Mouse (Mus musculus) thymus, adult 2 months (tissue): ENCODE results near the gene Map6. TPM values are rescaled to one million over a fixed set of nuclear protein-coding genes. Genes with fewer than 3 reads are reported as not detected.

Experiments used
- DNase-seq: peaks from one replicate; pipeline ENCODE4 v3.0.0; 2021
- H3K27ac ChIP-seq: fragments of 200-500 bp; 2 replicates; pipeline ENCODE4 v1.5.1; 2012; ENCODE audit warnings: low read length, control low read depth; ENCODE audit not compliant: control insufficient read depth, insufficient read depth
- H3K27me3 ChIP-seq: fragments of 200-500 bp; 2 replicates; pipeline ENCODE4 v1.6.1; 2012; ENCODE audit warnings: mild to moderate bottlenecking, low read length, moderate library complexity, mixed read lengths; ENCODE audit not compliant: control insufficient read depth, insufficient read depth
- H3K36me3 ChIP-seq: fragments of 200-500 bp; 2 replicates; pipeline ENCODE4 v1.6.1; 2012; ENCODE audit warnings: mild to moderate bottlenecking, low read length, moderate library complexity; ENCODE audit not compliant: control insufficient read depth, insufficient read depth
- H3K4me1 ChIP-seq: fragments of 200-500 bp; replicated peaks from 2 replicates; pipeline ENCODE4 v1.6.1; 2012; ENCODE audit warnings: low read length; ENCODE audit not compliant: control insufficient read depth, insufficient read depth
- H3K4me3 ChIP-seq: fragments of 200-500 bp; 2 replicates; pipeline ENCODE4 v1.5.1; 2012; ENCODE audit warnings: mild to moderate bottlenecking, low read length, control low read depth, moderate library complexity; ENCODE audit not compliant: control insufficient read depth, insufficient read depth
- CTCF ChIP-seq: fragments of 200-500 bp; IDR thresholded peaks from 2 replicates; pipeline ENCODE4 v1.5.1; 2012; ENCODE audit warnings: mild to moderate bottlenecking, control low read depth, low read length, moderate library complexity, borderline replicate concordance; ENCODE audit not compliant: control insufficient read depth, poor library complexity, insufficient read depth; ENCODE audit errors: extremely low read depth
- POLR2A ChIP-seq: fragments of 200-500 bp; IDR thresholded peaks from 2 replicates; pipeline ENCODE4 v1.6.1; 2012; ENCODE audit warnings: mild to moderate bottlenecking, low read length, control low read depth, moderate library complexity; ENCODE audit not compliant: control insufficient read depth, poor library complexity, insufficient read depth; ENCODE audit errors: extremely low read depth
- WGBS: fragments of 180-500 bp; shearing (Covaris S2); methylation state at CpG from one replicate; pipeline ENCODE4 v1.1.7; 2018; 5-methylcytosine and 5-hydroxymethylcytosine counted together
- polyA plus RNA-seq: library from polyadenylated mRNA; depleted of rRNA; stranded (reverse); fragments of >200 nt; gene quantifications from 2 replicates; pipeline ENCODE4 v1.2.3, GENCODE M21; 2012

The Map6 gene
- polyA plus RNA-seq, 1 experiment: 1.3 TPM

DNA sequence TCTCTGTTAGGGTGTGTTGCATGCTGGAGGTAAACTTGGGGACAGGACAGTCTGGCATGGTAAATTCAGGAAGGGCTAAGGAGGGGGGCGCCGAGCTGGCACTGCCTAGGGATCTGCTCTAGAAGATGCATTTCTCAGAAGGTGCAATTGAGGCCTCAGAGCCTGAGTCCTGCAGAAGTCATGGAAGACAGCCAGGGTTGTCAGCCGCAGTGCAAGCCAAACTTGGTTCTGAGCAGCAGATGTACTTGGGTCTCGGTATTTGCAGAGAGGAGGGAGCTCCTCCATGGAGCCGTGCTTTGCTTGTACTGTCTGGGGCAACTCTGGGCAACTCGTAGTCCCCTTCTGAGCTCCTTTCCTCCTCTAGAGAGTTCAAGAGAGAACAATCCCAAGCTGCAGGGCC, 58.9 kb downstream of the Map6 start:
- Histone ChIP-seq H3K27me3 (no peaks in the 10 kb centered on the region), H3K36me3 (no peaks in the 10 kb centered on the region), H3K4me1 (no peaks in the 10 kb centered on the region), H3K27ac (no peak overlapping the region), H3K4me3 (no peak overlapping the region)
- DNase-seq: no peak
- TF ChIP-seq POLR2A: no peak
- no peak for TF ChIP-seq CTCF
- 90% methylated on average over 6 of the region's 6 CpGs for WGBS

DNA sequence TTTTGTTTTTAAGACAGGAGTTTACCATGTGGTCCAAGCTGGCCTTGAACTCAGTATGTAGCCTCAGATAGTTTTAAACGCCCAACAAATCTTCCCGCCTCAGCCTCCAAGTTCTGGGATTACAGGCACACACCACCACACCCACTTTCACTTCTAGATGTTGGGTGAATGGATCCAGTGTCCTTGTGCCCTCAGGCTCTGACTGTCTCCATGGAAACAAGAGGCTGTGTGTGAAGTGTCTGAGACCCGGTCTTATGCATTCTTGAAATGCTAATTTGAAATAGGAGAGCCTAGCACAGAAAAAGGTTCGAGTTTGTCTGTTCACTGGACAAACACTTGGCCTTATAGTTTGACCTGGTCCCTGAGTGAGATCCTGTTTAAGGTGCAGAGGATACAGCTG, 61.6 kb downstream of the Map6 start:
- Histone ChIP-seq H3K27ac (no peak overlapping the region), H3K4me3 (no peak overlapping the region), H3K36me3 (no peaks in the 10 kb centered on the region), H3K27me3 (no peaks in the 10 kb centered on the region), H3K4me1 (no peaks in the 10 kb centered on the region)
- TF ChIP-seq CTCF (no peak), POLR2A (no peak)
- DNase-seq: no peak
- WGBS: 86% methylated on average over 4 of the region's 4 CpGs

DNA sequence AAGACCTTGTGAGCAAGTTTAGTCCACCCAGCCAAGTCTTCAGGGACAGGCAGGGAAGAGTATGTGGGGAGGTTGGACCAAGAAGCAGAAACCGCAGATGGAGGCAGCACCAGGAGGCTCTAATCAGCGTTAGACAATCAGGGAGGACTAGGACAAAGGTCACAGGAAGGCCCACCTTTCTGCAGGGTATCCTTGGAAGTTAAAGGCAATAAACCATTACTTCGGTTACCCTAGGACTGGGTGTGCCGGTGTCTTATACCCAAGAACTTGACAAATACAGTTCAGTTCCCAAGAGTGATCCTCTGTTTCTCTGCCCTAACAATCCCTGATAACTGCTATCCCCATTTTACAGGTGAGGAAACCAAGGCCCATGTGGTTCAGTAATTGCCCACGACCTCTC, 62.8 kb downstream of the Map6 start:
- no peak overlapping the region for H3K27ac ChIP-seq
- TF ChIP-seq CTCF (no peak), POLR2A (no peak)
- no peaks in the 10 kb centered on the region for H3K27me3 ChIP-seq
- 92% methylated on average over 5 of the region's 5 CpGs for WGBS
- no peak overlapping the region for H3K4me3 ChIP-seq
- H3K4me1 ChIP-seq: no peaks in the 10 kb centered on the region
- DNase-seq: no peak
- no peaks in the 10 kb centered on the region for H3K36me3 ChIP-seq

DNA sequence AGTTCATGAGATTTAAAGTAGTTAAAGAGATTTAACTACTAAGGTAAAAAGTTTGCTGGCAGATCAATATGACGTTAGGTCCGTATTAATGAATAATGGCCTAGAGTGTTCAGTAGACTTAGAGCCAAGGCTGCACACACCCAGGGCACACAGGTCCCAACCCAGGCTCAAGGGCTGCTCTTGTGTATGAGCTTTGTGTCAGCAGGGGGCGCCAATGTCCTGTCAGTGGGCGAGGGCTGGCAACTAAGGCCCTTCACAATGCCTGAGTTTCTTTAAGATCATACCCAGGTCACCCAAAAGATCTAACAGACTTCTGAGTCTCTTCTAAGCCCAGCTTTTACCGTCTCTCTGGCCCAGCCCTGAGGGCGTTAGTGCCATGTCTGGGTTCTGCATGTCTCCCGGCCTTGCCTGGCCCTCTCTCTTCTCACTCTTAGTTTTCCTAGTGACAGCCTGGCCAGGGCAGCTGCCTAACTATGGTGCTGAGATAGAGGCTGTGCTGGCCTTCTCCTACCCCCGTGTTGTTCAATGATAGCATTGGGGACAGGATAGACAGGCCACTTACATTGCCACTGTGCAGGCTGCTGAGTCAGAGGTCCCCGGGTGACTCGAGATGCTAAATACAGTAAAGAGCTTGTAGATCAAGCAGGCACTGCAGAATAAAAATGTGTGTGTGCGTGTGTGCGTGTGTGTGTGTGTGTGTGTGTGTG, 65.7 kb downstream of the Map6 start:
- Histone ChIP-seq H3K27me3 (no peaks in the 10 kb centered on the region), H3K27ac (no peak overlapping the region), H3K36me3 (no peaks in the 10 kb centered on the region), H3K4me3 (no peak overlapping the region), H3K4me1 (no peaks in the 10 kb centered on the region)
- TF ChIP-seq POLR2A (no peak), CTCF (peak; percentile 58; the same call in 1 of the 2 replicates)
- WGBS: 56% methylated on average over 12 of the region's 12 CpGs
- peak; percentile 62 for DNase-seq

DNA sequence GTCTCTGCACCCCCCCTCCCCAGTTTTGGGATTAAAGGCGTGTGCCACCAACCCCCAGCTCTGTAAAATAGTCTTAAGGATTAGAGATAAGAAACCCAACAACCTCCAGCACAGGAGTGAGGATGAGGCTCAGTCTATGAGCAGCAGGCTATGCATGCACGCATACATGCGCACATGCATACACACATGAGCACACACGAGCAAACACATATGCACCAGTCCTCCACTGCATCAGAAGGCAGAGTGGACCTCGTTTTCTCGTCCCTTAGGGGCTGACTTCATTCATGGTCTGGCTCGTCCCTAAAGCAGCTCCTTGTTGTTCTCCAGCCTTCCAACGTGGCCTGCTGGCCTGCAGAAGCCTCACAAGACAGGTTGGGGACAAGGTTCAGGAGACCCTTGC, 73.5 kb downstream of the Map6 start:
- H3K4me3 ChIP-seq: no peak overlapping the region
- no peaks in the 10 kb centered on the region for H3K4me1 ChIP-seq
- 94% methylated on average over 8 of the region's 8 CpGs for WGBS
- H3K36me3 ChIP-seq: no peaks in the 10 kb centered on the region
- no peak overlapping the region for H3K27ac ChIP-seq
- TF ChIP-seq CTCF (no peak), POLR2A (no peak)
- DNase-seq: no peak
- no peaks in the 10 kb centered on the region for H3K27me3 ChIP-seq

DNA sequence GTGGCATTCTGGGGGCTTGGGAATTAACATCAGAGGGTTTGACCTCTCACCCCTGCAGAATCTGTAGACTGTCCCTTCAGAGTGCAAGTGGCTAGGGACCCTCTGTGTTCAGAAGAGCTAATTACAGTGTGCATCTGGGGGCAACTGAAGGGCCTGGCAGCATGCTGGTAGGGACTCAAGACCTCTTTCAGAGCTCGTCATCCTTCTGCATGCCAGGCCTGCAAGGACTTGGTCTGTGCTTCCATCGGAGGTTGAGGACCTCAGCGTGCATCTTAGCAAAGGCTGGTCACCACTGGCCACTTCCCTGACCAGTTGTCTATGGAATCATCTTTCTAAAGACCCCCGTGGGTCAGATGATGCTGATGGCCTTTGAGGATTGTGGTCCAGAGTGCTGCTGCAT, 76.3 kb downstream of the Map6 start:
- Histone ChIP-seq H3K36me3 (no peaks in the 10 kb centered on the region), H3K27ac (no peak overlapping the region), H3K4me1 (no peaks in the 10 kb centered on the region), H3K4me3 (no peak overlapping the region), H3K27me3 (no peaks in the 10 kb centered on the region)
- WGBS: 96% methylated on average over 4 of the region's 4 CpGs
- DNase-seq: no peak
- no peak for TF ChIP-seq POLR2A
- no peak for TF ChIP-seq CTCF

DNA sequence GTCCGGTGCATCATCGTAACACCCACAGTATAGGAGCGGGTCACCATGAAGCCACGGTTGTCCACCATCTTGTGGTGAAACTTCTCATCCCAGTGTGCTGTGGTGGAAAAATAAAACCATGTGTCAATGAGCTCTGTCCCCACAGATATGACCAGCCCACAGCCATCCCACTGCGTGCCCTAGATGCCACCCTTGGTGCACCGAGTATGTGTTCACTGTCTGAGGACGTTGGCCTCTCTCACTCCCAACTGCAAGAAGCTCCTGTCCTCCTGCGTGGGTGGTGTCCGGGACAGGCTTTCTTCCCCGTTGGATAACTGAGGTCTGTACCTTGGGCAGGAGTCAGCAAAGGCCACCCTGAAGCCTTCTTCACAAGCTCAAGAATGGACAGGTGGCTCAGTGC, 80.0 kb downstream of the Map6 start:
- no peaks in the 10 kb centered on the region for H3K36me3 ChIP-seq
- H3K27ac ChIP-seq: no peak overlapping the region
- H3K4me1 ChIP-seq: no peaks in the 10 kb centered on the region
- no peak overlapping the region for H3K4me3 ChIP-seq
- H3K27me3 ChIP-seq: no peaks in the 10 kb centered on the region
- DNase-seq: no peak
- WGBS: 98% methylated on average over 10 of the region's 10 CpGs
- TF ChIP-seq POLR2A (no peak), CTCF (no peak)

DNA sequence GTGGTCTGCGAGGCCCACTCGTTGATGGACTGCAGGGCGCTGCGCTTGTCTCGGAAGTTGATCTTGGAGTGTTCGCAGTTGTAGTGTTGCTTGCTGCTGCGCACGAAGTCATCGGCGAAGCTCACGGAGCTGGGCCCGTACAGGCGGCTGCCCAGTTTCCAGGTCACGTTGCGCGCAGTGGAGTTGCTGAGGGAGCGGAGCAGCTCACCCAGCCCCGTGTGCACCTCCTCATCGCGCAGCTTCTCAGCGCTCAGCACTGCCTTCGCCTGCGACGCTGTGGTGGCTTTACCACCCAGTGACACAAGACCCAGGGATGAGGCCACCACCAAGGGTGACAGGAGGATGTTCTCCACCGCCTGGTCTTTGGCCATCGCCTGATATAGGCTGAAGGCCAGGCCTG, 81.6 kb downstream of the Map6 start:
- no peaks in the 10 kb centered on the region for H3K36me3 ChIP-seq
- TF ChIP-seq POLR2A (no peak), CTCF (no peak)
- 97% methylated on average over 26 of the region's 26 CpGs for WGBS
- H3K4me3 ChIP-seq: no peak overlapping the region
- no peaks in the 10 kb centered on the region for H3K4me1 ChIP-seq
- no peak overlapping the region for H3K27ac ChIP-seq
- DNase-seq: no peak
- H3K27me3 ChIP-seq: no peaks in the 10 kb centered on the region; the same call in 1 of the 2 replicates
